Mouse (Mus musculus): ENCODE measurements around the gene Yju2. TPM values are rescaled to one million over a fixed set of nuclear protein-coding genes. Genes with fewer than 3 reads are reported as not detected.

The Yju2 gene
- total and polyA plus RNA-seq, 3 experiments: 10.7 to 14.4 (median 12.9) TPM

GRCm38 (mm10) chr17:55968210-55968609 lies 9.3 kb downstream of the Yju2 start:
- Histone ChIP-seq H3K9ac (ENCODE audit: insufficient read depth, low read depth) (no peak overlapping the region), H3K9me3 (replicated peaks; ENCODE audit: low read length) (no peaks in the 10 kb centered on the region), H3K4me1 (ENCODE audit: control insufficient read depth in 1 of 2, insufficient read depth in 2 of 2) (peaks cover 0 to 16% of the 10 kb centered on the region in 2 experiments; a peak in 3 of 4 replicates), H3K36me3 (replicated peaks in 1 of 2; ENCODE audit: control insufficient read depth in 1 of 2, insufficient read depth in 1 of 2, low read length in 1 of 2) (peaks cover 33 to 70% of the 10 kb centered on the region in 2 experiments), H3K27ac (ENCODE audit: insufficient read depth, low read depth) (no peak overlapping the region), H3K27me3 (replicated peaks) (no peaks in the 10 kb centered on the region), H3K4me3 (replicated peaks in 1 of 3; ENCODE audit: low read depth in 2 of 3, low read length in 2 of 3, poor library complexity in 1 of 3) (no peak overlapping the region), H3K4me2 (ENCODE audit: insufficient read depth, low read depth, poor library complexity, severe bottlenecking) (no peak overlapping the region), H3K79me2 (replicated peaks; ENCODE audit: control insufficient read depth, extremely low read depth, insufficient read depth, poor library complexity, severe bottlenecking) (no peaks in the 10 kb centered on the region)
- TF ChIP-seq ZNF384 (IDR thresholded peaks at IDR 0.05; ENCODE audit: low read depth, low read length) (no peak), EP300 (IDR thresholded peaks at IDR 0.05; ENCODE audit: low read length) (no peak), JUN (IDR thresholded peaks at IDR 0.05; ENCODE audit: insufficient read depth, low read depth, low read length) (no peak), RAD21 (IDR thresholded peaks at IDR 0.05; ENCODE audit: low read depth, low read length) (no peak), ELF1 (IDR thresholded peaks at IDR 0.05; ENCODE audit: low read depth, low read length) (no peak), KAT2A (IDR thresholded peaks at IDR 0.05; ENCODE audit: insufficient replicate concordance, low read length) (no peak), UBTF (IDR thresholded peaks at IDR 0.05; ENCODE audit: low read depth, low read length) (no peak), GABPA (IDR thresholded peaks at IDR 0.05; ENCODE audit: insufficient replicate concordance, low read depth, low read length) (no peak)
- no peak for DNase-seq (ENCODE audit: extremely low read depth)
- dilution Hi-C loops (cut with MboI; ENCODE audit: extremely low pct_ligation_motif_present, extremely low pct_unique_long_range_greater_than_20kb, low sequenced_read_pairs): no loop called here
- in situ Hi-C loops (cut with MboI; ENCODE audit: low pct_ligation_motif_present, low pct_unique_long_range_greater_than_20kb, low sequenced_read_pairs): no loop called here

- dilution Hi-C loops (cut with MboI; ENCODE audit: extremely low pct_ligation_motif_present, extremely low pct_unique_long_range_greater_than_20kb, low sequenced_read_pairs): no loop called here
- Histone ChIP-seq H3K4me3 (replicated peaks in 1 of 3; ENCODE audit: low read depth in 2 of 3, low read length in 2 of 3, poor library complexity in 1 of 3) (no peak overlapping the region), H3K36me3 (replicated peaks in 1 of 2; ENCODE audit: control insufficient read depth in 1 of 2, insufficient read depth in 1 of 2, low read length in 1 of 2) (peaks cover 27 to 56% of the 10 kb centered on the region in 2 experiments), H3K9ac (ENCODE audit: insufficient read depth, low read depth) (no peak overlapping the region), H3K79me2 (replicated peaks; ENCODE audit: control insufficient read depth, extremely low read depth, insufficient read depth, poor library complexity, severe bottlenecking) (no peaks in the 10 kb centered on the region), H3K4me1 (ENCODE audit: control insufficient read depth in 1 of 2, insufficient read depth in 2 of 2) (peaks cover 0 to 16% of the 10 kb centered on the region in 2 experiments; a peak in 3 of 4 replicates), H3K27ac (ENCODE audit: insufficient read depth, low read depth) (no peak overlapping the region), H3K4me2 (ENCODE audit: insufficient read depth, low read depth, poor library complexity, severe bottlenecking) (no peak overlapping the region), H3K9me3 (replicated peaks; ENCODE audit: low read length) (no peaks in the 10 kb centered on the region), H3K27me3 (replicated peaks) (no peaks in the 10 kb centered on the region)
- TF ChIP-seq TBP (conservative IDR thresholded peaks at IDR 0.05; ENCODE audit: low read depth, low read length) (no peak), POLR2AphosphoS2 (IDR thresholded peaks at IDR 0.05; ENCODE audit: low read depth, low read length) (no peak), ZMIZ1 (IDR thresholded peaks at IDR 0.05; ENCODE audit: low read depth, low read length) (no peak), RCOR1 (conservative IDR thresholded peaks at IDR 0.05; ENCODE audit: low read depth, low read length) (no peak), UBTF (IDR thresholded peaks at IDR 0.05; ENCODE audit: low read depth, low read length) (no peak), KAT2A (IDR thresholded peaks at IDR 0.05; ENCODE audit: insufficient replicate concordance, low read length) (no peak), POLR2A (IDR thresholded peaks at IDR 0.05; ENCODE audit: low read depth, low read length) (no peak), ZKSCAN1 (IDR thresholded peaks at IDR 0.05; ENCODE audit: borderline replicate concordance, low read depth, low read length) (no peak), USF1 (IDR thresholded peaks at IDR 0.05; ENCODE audit: low read depth, low read length) (no peak), CHD2 (IDR thresholded peaks at IDR 0.05; ENCODE audit: low read length) (no peak), HCFC1 (IDR thresholded peaks at IDR 0.05; ENCODE audit: low read depth, low read length) (no peak), RAD21 (IDR thresholded peaks at IDR 0.05; ENCODE audit: low read depth, low read length) (no peak)
- DNase-seq (ENCODE audit: extremely low read depth): no peak
- in situ Hi-C loops (cut with MboI; ENCODE audit: low pct_ligation_motif_present, low pct_unique_long_range_greater_than_20kb, low sequenced_read_pairs): no loop called here
Observed at GRCm38 (mm10) chr17:55969560-55969959, 10.7 kb downstream of the Yju2 start.
